Mouse (Mus musculus): ENCODE results near the gene Pigl. TPM values are rescaled to one million over a fixed set of nuclear protein-coding genes. Genes with fewer than 3 reads are reported as not detected.

The Pigl gene
- polyA plus RNA-seq, 1 experiment: 7.7 TPM

- peaks cover 3% of the 10 kb centered on the region; the same call in 1 of the 2 replicates for H3K4me1 ChIP-seq (ENCODE audit: control insufficient read depth, insufficient read depth, low read length)
- no peak for DNase-seq
- H3K4me3 ChIP-seq (replicated peaks; ENCODE audit: insufficient read depth, low read depth, low read length): no peak overlapping the region
- WGBS: 96% methylated on average over 9 of the region's 9 CpGs
- H3K27me3 ChIP-seq (ENCODE audit: control insufficient read depth, insufficient read depth, low read length): no peaks in the 10 kb centered on the region
- no peak for TF ChIP-seq CTCF (IDR thresholded peaks at IDR 0.05; ENCODE audit: borderline replicate concordance, insufficient read depth, low read depth, low read length)
- TF ChIP-seq POLR2A (IDR thresholded peaks at IDR 0.05; ENCODE audit: borderline replicate concordance, insufficient read depth, low read length): no peak
- no peak overlapping the region for H3K27ac ChIP-seq (ENCODE audit: insufficient read depth, low read length)
Measured at GRCm38 (mm10) chr11:62440670-62441315, 17.5 kb upstream of the Pigl start.

DNA sequence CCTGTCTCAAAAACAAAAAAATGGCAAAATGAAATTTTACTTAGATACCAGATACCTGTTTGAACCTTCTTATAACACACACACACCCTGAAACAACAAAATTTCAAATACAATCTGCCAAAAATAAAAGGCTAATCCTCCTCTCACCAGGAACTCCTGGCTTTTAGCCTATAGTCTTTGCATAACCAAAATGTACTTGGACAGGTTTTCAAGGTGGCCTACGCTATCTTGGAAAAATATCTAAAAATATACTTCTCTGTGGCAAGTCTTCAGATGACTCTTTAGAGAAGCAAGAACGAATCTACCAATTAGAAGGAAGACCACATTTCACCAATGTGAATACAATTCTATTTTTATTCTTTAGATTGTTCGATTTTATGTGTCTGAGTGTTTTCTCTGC is 12.5 kb upstream of the Pigl start:
- WGBS: 26% methylated on average over 3 of the region's 3 CpGs
- DNase-seq: peak in 1 of 2 experiments; percentile 79

DNA sequence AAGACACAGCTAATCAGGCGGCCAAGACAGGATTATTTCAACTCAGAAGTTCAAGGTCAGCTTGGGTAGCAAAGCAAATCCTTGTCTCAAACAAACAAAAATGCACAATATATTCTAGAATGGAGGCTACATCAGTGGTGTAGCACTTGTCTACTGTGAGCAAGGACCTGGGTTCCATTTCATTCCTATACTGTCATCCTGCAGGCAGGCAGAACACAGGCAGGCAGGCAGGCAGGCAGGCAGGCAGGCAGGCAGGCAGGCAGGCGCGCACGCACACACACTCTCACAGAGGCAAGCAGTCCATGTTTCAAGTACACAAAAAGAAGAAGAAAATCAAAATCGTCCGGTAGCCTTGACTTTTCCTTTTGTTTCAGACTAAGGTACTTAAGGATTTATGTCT is 9.3 kb upstream of the Pigl start:
- Histone ChIP-seq H3K4me3 (replicated peaks; ENCODE audit: insufficient read depth, low read depth, low read length) (no peak overlapping the region), H3K27ac (ENCODE audit: insufficient read depth, low read length) (no peak overlapping the region), H3K27me3 (ENCODE audit: control insufficient read depth, insufficient read depth, low read length) (no peaks in the 10 kb centered on the region), H3K4me1 (ENCODE audit: control insufficient read depth, insufficient read depth, low read length) (peaks cover 3% of the 10 kb centered on the region; the same call in 1 of the 2 replicates)
- DNase-seq: no peak
- TF ChIP-seq CTCF (IDR thresholded peaks at IDR 0.05; ENCODE audit: borderline replicate concordance, insufficient read depth, low read depth, low read length): no peak
- TF ChIP-seq POLR2A (IDR thresholded peaks at IDR 0.05; ENCODE audit: borderline replicate concordance, insufficient read depth, low read length): no peak
- WGBS: 82% methylated on average over 6 of the region's 6 CpGs

More for the DNA sequence above, 12.5 kb upstream of the Pigl start:
- Histone ChIP-seq H3K27ac (ENCODE audit: insufficient read depth, low read length) (no peak overlapping the region; the same call in 1 of the 2 replicates), H3K27me3 (ENCODE audit: control insufficient read depth, insufficient read depth, low read length) (no peaks in the 10 kb centered on the region), H3K4me1 (ENCODE audit: control insufficient read depth, insufficient read depth, low read length) (peaks cover 3% of the 10 kb centered on the region; the same call in 1 of the 2 replicates), H3K4me3 (replicated peaks; ENCODE audit: insufficient read depth, low read depth, low read length) (no peak overlapping the region)
- no peak for TF ChIP-seq POLR2A (IDR thresholded peaks at IDR 0.05; ENCODE audit: borderline replicate concordance, insufficient read depth, low read length)
- TF ChIP-seq CTCF (IDR thresholded peaks at IDR 0.05; ENCODE audit: borderline replicate concordance, insufficient read depth, low read depth, low read length): no peak

GRCm38 (mm10) chr11:62455193-62455592 is 3.1 kb upstream of the Pigl start:
- H3K4me1 ChIP-seq (ENCODE audit: control insufficient read depth, insufficient read depth, low read length): no peaks in the 10 kb centered on the region
- DNase-seq: no peak
- no peak overlapping the region for H3K27ac ChIP-seq (ENCODE audit: insufficient read depth, low read length)
- H3K4me3 ChIP-seq (replicated peaks; ENCODE audit: insufficient read depth, low read depth, low read length): no peak overlapping the region
- WGBS: 26% methylated on average over 1 of the region's 1 CpGs
- H3K27me3 ChIP-seq (ENCODE audit: control insufficient read depth, insufficient read depth, low read length): no peaks in the 10 kb centered on the region
- TF ChIP-seq CTCF (IDR thresholded peaks at IDR 0.05; ENCODE audit: borderline replicate concordance, insufficient read depth, low read depth, low read length) (no peak), POLR2A (IDR thresholded peaks at IDR 0.05; ENCODE audit: borderline replicate concordance, insufficient read depth, low read length) (no peak)

DNA sequence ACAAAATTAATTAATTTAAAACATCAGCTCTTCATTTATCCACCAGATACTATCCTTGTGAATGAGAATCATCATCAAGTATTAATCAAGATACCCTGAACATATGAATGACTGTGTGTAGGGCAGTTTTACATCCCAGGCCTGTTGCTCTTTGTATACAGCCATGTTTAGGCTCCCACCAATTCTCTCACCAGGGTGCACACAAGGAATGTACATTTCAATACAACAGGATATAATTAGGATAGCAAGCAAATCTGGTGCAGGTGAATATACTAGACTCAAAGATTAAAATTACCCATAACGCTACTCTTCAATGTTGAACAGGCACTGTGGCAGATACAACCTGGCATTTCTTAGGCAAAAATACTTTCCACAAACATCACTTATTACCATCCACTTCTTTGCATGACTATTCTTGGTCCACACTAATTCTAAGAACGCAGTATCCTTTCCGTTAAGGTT is 2.2 kb upstream of the Pigl start:
- Histone ChIP-seq H3K27me3 (ENCODE audit: control insufficient read depth, insufficient read depth, low read length) (no peaks in the 10 kb centered on the region), H3K4me3 (replicated peaks; ENCODE audit: insufficient read depth, low read depth, low read length) (peak overlapping the region; percentile 60), H3K27ac (ENCODE audit: insufficient read depth, low read length) (no peak overlapping the region), H3K4me1 (ENCODE audit: control insufficient read depth, insufficient read depth, low read length) (no peaks in the 10 kb centered on the region)
- WGBS: 1% methylated on average over 3 of the region's 3 CpGs
- no peak for DNase-seq
- TF ChIP-seq CTCF (IDR thresholded peaks at IDR 0.05; ENCODE audit: borderline replicate concordance, insufficient read depth, low read depth, low read length) (no peak), POLR2A (IDR thresholded peaks at IDR 0.05; ENCODE audit: borderline replicate concordance, insufficient read depth, low read length) (no peak)

- H3K27ac ChIP-seq (ENCODE audit: insufficient read depth, low read length): peak overlapping the region; percentile 90
- DNase-seq: peak; percentile 52 to 75
- WGBS: under 1% methylated on average over 42 of the region's 42 CpGs
- TF ChIP-seq POLR2A (IDR thresholded peaks at IDR 0.05; ENCODE audit: borderline replicate concordance, insufficient read depth, low read length) (0 out of 2 replicates have a peak, but pooled peaks have one; percentile 18), CTCF (IDR thresholded peaks at IDR 0.05; ENCODE audit: borderline replicate concordance, insufficient read depth, low read depth, low read length) (no peak; the same call in 1 of the 2 replicates)
- H3K4me3 ChIP-seq (replicated peaks; ENCODE audit: insufficient read depth, low read depth, low read length): peak overlapping the region; percentile 60
- no peaks in the 10 kb centered on the region for H3K27me3 ChIP-seq (ENCODE audit: control insufficient read depth, insufficient read depth, low read length)
- no peaks in the 10 kb centered on the region for H3K4me1 ChIP-seq (ENCODE audit: control insufficient read depth, insufficient read depth, low read length)
Measured at GRCm38 (mm10) chr11:62456483-62457172, 1.6 kb upstream of the Pigl start.

DNA sequence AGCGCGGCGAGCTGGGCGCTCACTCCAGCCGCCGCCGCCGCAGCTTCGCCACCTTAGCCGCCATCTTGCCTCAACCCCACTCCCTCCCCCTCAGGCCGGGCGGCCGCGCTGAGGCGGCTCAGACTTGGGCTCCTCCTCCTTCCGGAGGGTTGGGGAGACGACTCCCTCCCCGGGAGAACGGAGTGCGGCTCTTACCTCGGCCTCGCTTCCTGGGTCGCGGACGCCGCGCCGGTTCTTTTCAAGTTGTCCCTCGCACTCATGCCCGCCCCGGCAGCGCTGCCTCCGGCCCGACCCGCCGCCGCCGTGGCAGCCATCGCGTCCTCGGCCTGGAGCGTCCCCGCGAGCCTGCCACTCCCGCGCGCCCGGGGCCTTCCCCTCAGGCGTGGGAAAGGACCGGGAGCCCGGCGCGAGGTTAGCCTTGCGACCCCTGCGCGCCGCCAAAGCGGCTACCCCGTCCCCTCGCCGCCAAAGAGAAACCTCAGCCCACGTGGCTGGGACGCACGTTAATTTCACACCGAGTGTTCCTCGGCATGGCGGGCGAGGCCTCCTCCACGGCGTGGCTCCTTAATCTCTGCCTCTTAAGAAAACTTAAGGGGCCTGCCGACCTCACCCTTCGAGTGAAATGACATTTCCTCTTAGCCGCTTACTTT is 894 bp upstream of the Pigl start:
- no peaks in the 10 kb centered on the region for H3K27me3 ChIP-seq (ENCODE audit: control insufficient read depth, insufficient read depth, low read length)
- peak overlapping the region; percentile 90 for H3K27ac ChIP-seq (ENCODE audit: insufficient read depth, low read length)
- H3K4me3 ChIP-seq (replicated peaks; ENCODE audit: insufficient read depth, low read depth, low read length): peak overlapping the region; percentile 60
- peak; percentile 89 to 91 for DNase-seq
- WGBS: under 1% methylated on average over 70 of the region's 73 CpGs
- no peaks in the 10 kb centered on the region for H3K4me1 ChIP-seq (ENCODE audit: control insufficient read depth, insufficient read depth, low read length)
- peak; percentile 85 for TF ChIP-seq POLR2A (IDR thresholded peaks at IDR 0.05; ENCODE audit: borderline replicate concordance, insufficient read depth, low read length)
- no peak for TF ChIP-seq CTCF (IDR thresholded peaks at IDR 0.05; ENCODE audit: borderline replicate concordance, insufficient read depth, low read depth, low read length)

All from cerebellum, adult 2 months (tissue).